Mouse (Mus musculus): ENCODE data around the gene Dnajc11. TPM values are rescaled to one million over a fixed set of nuclear protein-coding genes. Genes with fewer than 3 reads are reported as not detected.
A peak's percentile ranks its signal among the peaks of the same experiment; 100 is the strongest.

The Dnajc11 gene
- polyA plus RNA-seq, 1 experiment = 45.2 TPM

DNA sequence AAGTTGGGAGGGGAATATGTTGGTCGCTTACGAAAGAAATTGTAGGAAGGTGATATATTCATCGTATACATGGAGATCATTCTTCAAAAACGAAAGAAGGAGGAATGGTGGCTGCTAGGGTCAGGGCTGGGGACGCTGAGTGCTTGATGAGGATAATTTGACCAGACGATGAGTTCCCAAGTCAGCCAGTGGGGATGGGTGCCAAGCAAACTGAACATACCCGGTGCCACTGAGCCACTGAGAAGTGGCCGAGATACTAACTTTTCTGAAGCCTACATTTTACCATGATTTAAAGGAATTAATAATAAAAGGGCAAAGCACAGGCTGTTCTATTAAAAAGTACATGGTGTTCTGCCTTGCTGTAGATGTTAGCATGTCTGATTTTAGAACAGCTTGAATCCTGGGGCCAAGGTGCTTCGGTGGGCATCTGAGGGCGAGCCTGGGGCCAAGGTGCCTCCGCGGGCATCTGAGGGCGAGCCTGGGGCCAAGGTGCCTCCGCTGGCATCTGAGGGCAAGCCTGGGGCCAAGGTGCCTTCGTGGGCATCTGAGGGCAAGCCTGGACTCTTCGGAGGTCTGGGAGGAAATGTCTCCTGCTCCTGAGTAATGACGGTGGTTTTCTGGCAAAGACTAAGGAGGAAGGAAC lies 31.3 kb upstream of the Dnajc11 start:
- no peak overlapping the region for H3K27ac ChIP-seq (ENCODE audit: insufficient read depth, low read length)
- TF ChIP-seq CTCF (IDR thresholded peaks at IDR 0.05; ENCODE audit: borderline replicate concordance, insufficient read depth, low read length) (no peak), POLR2A (IDR thresholded peaks at IDR 0.05; ENCODE audit: low read depth, low read length) (no peak)
- no peaks in the 10 kb centered on the region for H3K4me1 ChIP-seq (ENCODE audit: control insufficient read depth, insufficient read depth, low read length)
- H3K4me3 ChIP-seq (ENCODE audit: insufficient read depth, low read length) = no peak overlapping the region

GRCm38 (mm10) chr4:151902689-151903241 lies 30.7 kb upstream of the Dnajc11 start:
- H3K4me3 ChIP-seq (ENCODE audit: insufficient read depth, low read length) = no peak overlapping the region
- TF ChIP-seq POLR2A (IDR thresholded peaks at IDR 0.05; ENCODE audit: low read depth, low read length) (no peak), CTCF (IDR thresholded peaks at IDR 0.05; ENCODE audit: borderline replicate concordance, insufficient read depth, low read length) (no peak)
- H3K4me1 ChIP-seq (ENCODE audit: control insufficient read depth, insufficient read depth, low read length) = no peaks in the 10 kb centered on the region
- H3K27ac ChIP-seq (ENCODE audit: insufficient read depth, low read length) = no peak overlapping the region

GRCm38 (mm10) chr4:151904098-151904497 lies 29.4 kb upstream of the Dnajc11 start:
- Histone ChIP-seq H3K4me3 (ENCODE audit: insufficient read depth, low read length) (no peak overlapping the region), H3K4me1 (ENCODE audit: control insufficient read depth, insufficient read depth, low read length) (no peaks in the 10 kb centered on the region), H3K27ac (ENCODE audit: insufficient read depth, low read length) (no peak overlapping the region)
- TF ChIP-seq CTCF (IDR thresholded peaks at IDR 0.05; ENCODE audit: borderline replicate concordance, insufficient read depth, low read length) = no peak
- TF ChIP-seq POLR2A (IDR thresholded peaks at IDR 0.05; ENCODE audit: low read depth, low read length) = no peak

GRCm38 (mm10) chr4:151905621-151906020 lies 27.9 kb upstream of the Dnajc11 start:
- Histone ChIP-seq H3K27ac (ENCODE audit: insufficient read depth, low read length) (no peak overlapping the region), H3K4me1 (ENCODE audit: control insufficient read depth, insufficient read depth, low read length) (no peaks in the 10 kb centered on the region), H3K4me3 (ENCODE audit: insufficient read depth, low read length) (no peak overlapping the region)
- TF ChIP-seq POLR2A (IDR thresholded peaks at IDR 0.05; ENCODE audit: low read depth, low read length) (no peak), CTCF (IDR thresholded peaks at IDR 0.05; ENCODE audit: borderline replicate concordance, insufficient read depth, low read length) (no peak)

- Histone ChIP-seq H3K4me3 (ENCODE audit: insufficient read depth, low read length) (no peak overlapping the region), H3K4me1 (ENCODE audit: control insufficient read depth, insufficient read depth, low read length) (no peaks in the 10 kb centered on the region), H3K27ac (ENCODE audit: insufficient read depth, low read length) (no peak overlapping the region)
- TF ChIP-seq POLR2A (IDR thresholded peaks at IDR 0.05; ENCODE audit: low read depth, low read length) (no peak), CTCF (IDR thresholded peaks at IDR 0.05; ENCODE audit: borderline replicate concordance, insufficient read depth, low read length) (no peak)
These were observed 25.7 kb upstream of the Dnajc11 start for GRCm38 (mm10) chr4:151907577-151908343.

GRCm38 (mm10) chr4:151908809-151909208 lies 24.7 kb upstream of the Dnajc11 start:
- no peaks in the 10 kb centered on the region for H3K4me1 ChIP-seq (ENCODE audit: control insufficient read depth, insufficient read depth, low read length)
- TF ChIP-seq POLR2A (IDR thresholded peaks at IDR 0.05; ENCODE audit: low read depth, low read length) (no peak), CTCF (IDR thresholded peaks at IDR 0.05; ENCODE audit: borderline replicate concordance, insufficient read depth, low read length) (no peak)
- H3K27ac ChIP-seq (ENCODE audit: insufficient read depth, low read length) = no peak overlapping the region
- H3K4me3 ChIP-seq (ENCODE audit: insufficient read depth, low read length) = no peak overlapping the region

DNA sequence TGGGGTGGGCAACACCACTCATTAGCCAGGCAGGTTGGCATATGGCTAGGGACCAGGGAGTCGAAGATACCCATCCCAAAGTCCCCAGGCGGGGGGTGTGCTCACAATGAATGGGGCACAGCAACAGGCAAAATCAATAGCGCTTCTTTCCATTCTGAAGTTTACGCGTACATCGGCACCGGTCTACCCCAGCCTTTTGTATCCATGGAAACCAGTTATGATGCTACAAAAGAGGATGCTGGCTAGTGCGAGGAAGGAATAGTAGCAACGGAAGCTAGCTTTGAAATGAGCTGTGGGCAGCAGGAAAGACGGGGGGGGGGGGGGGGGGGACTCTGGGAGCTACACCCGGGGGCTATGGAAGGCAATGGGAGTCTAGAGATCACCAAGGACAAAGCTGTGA lies 17.2 kb upstream of the Dnajc11 start:
- no peaks in the 10 kb centered on the region for H3K4me1 ChIP-seq (ENCODE audit: control insufficient read depth, insufficient read depth, low read length)
- H3K27ac ChIP-seq (ENCODE audit: insufficient read depth, low read length) = no peak overlapping the region
- no peak for TF ChIP-seq POLR2A (IDR thresholded peaks at IDR 0.05; ENCODE audit: low read depth, low read length)
- no peak for TF ChIP-seq CTCF (IDR thresholded peaks at IDR 0.05; ENCODE audit: borderline replicate concordance, insufficient read depth, low read length)

DNA sequence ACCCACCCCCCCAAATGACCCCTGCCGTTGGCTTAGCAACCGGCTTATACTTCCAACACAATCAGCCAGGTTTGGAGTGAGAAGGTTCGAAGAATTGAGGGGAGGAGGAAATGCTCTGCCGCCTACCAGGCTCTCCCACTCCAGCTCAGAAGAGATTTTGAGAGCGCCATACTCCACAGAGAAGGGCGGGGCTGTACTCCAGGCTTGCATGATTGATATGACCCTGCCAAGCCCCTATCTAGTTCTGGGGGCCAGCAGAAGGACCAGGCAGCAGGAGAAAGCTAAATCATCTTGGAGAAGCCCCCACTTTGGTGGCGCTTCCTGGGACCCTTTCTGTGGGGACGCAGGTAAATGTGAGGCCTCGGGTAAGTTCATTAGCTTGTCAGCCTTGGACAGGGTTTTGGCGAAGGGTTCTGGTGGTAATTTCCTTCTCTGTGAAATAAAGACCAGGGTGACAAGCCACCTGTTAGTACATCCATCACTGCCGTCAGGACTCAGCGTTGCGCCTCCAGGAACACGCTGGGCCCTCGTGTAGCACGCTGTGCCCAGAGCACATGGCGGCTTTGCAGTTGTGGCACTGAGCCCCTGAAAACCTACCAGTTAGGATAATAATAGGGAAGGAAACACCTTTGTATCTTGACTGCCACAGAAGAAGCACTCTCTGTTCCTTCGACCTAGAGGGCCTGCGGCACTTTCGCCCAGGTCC lies 14.2 kb upstream of the Dnajc11 start:
- TF ChIP-seq CTCF (IDR thresholded peaks at IDR 0.05; ENCODE audit: borderline replicate concordance, insufficient read depth, low read length) (no peak), POLR2A (IDR thresholded peaks at IDR 0.05; ENCODE audit: low read depth, low read length) (no peak)
- Histone ChIP-seq H3K4me1 (ENCODE audit: control insufficient read depth, insufficient read depth, low read length) (no peaks in the 10 kb centered on the region), H3K4me3 (ENCODE audit: insufficient read depth, low read length) (no peak overlapping the region), H3K27ac (ENCODE audit: insufficient read depth, low read length) (no peak overlapping the region)

More for the DNA sequence above, 17.2 kb upstream of the Dnajc11 start:
- no peak overlapping the region for H3K4me3 ChIP-seq (ENCODE audit: insufficient read depth, low read length)

DNA sequence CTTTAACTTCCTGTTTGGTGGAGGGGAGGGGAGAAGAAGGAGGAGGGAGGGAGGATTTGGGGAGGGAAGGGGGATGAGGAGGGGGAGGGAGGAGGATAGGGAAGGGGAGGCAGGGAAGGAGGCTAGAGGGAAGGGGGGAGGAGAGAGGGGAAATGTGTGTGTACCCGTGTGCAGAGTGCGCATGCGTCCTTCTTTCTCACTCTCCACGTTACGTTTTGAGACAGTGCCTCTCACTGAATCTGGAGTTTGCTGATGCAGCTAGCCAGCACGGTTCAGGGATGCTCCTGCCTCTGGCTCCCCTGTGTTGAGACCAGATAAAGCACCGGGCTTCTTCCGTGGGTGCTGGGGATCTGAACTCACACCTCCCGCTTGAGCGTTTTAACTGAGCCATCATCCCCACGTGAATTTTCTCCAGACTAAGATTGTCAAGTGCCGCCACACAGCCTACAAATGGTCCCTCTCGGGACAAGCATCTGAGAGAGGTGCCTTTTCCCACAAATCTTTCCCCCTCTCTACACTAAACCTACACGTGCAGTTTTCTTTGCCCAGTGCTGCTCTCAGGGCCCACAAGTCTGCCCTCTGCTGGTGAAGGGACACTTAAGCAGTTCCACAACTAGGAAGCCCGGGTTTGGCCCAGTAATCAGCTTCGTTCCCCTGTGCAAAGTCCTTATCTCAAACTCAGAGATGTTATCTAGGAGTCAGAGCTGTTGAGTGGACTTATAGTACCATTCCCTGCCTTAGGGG lies 13.4 kb upstream of the Dnajc11 start:
- Histone ChIP-seq H3K4me1 (ENCODE audit: control insufficient read depth, insufficient read depth, low read length) (no peaks in the 10 kb centered on the region), H3K27ac (ENCODE audit: insufficient read depth, low read length) (no peak overlapping the region), H3K4me3 (ENCODE audit: insufficient read depth, low read length) (0 out of 2 replicates have a peak overlapping the region, but pooled peaks have one; percentile 2)
- peak; percentile 71; the same call in 1 of the 2 replicates for TF ChIP-seq CTCF (IDR thresholded peaks at IDR 0.05; ENCODE audit: borderline replicate concordance, insufficient read depth, low read length)
- TF ChIP-seq POLR2A (IDR thresholded peaks at IDR 0.05; ENCODE audit: low read depth, low read length) = no peak
